Mouse (Mus musculus) liver, embryonic 12.5 days (tissue): ENCODE results near the gene Rfx3. TPM values are rescaled to one million over a fixed set of nuclear protein-coding genes. Genes with fewer than 3 reads are reported as not detected.

ENCODE experiments used
- ATAC-seq: fragments of 200-750 bp; cut with Nextera tagmentation; 2 replicates; pipeline ENCODE4 v1.8.0; 2017; ENCODE audit warnings: moderate number of reproducible peaks, mild to moderate bottlenecking, moderate library complexity
- H3K27ac ChIP-seq: fragments of 300-500 bp; sonication (generic); 2 replicates; pipeline ENCODE4 v1.5.1; 2016; ENCODE audit warnings: mild to moderate bottlenecking
- H3K27me3 ChIP-seq: fragments of 300-500 bp; sonication (generic); replicated peaks from 2 replicates; pipeline ENCODE4 v1.6.1; 2016; ENCODE audit warnings: mild to moderate bottlenecking, moderate library complexity
- H3K36me3 ChIP-seq: fragments of 300-500 bp; sonication (generic); 2 replicates; pipeline ENCODE4 v1.6.1; 2016; ENCODE audit warnings: mild to moderate bottlenecking, moderate library complexity
- H3K4me1 ChIP-seq: fragments of 300-500 bp; sonication (generic); 2 replicates; pipeline ENCODE4 v1.6.1; 2016
- H3K4me2 ChIP-seq: fragments of 300-500 bp; sonication (generic); 2 replicates; pipeline ENCODE4 v1.6.1; 2016; ENCODE audit warnings: mild to moderate bottlenecking, moderate library complexity
- H3K4me3 ChIP-seq: fragments of 300-500 bp; sonication (generic); 2 replicates; pipeline ENCODE4 v1.5.1; 2016; ENCODE audit warnings: mild to moderate bottlenecking, moderate library complexity
- H3K9ac ChIP-seq: fragments of 300-500 bp; sonication (generic); 2 replicates; pipeline ENCODE4 v1.6.1; 2016; ENCODE audit warnings: mild to moderate bottlenecking, moderate library complexity
- H3K9me3 ChIP-seq: fragments of 300-500 bp; sonication (generic); replicated peaks from 2 replicates; pipeline ENCODE4 v1.6.1; 2016; ENCODE audit warnings: mild to moderate bottlenecking, moderate library complexity
- WGBS: fragments of 180-500 bp; shearing (Covaris S2); methylation state at CpG from one replicate; pipeline ENCODE4 v1.1.7; 2016; ENCODE audit not compliant: insufficient replicate concordance; 5-methylcytosine and 5-hydroxymethylcytosine counted together
- polyA plus RNA-seq: library from polyadenylated mRNA; unstranded; fragments of >200 nt; fragmentation: Nextera tagmentation; extraction: Ambion mirVana; gene quantifications from 2 replicates; pipeline ENCODE4 v1.2.1, GENCODE M21; 2016

Rfx3 gene
- polyA plus RNA-seq, 1 experiment from 2014 or later: 2.8 TPM

GRCm38 (mm10) chr19:27904655-27905054 is 106.3 kb downstream of the Rfx3 start:
- no peak overlapping the region for H3K4me3 ChIP-seq
- peaks cover 48% of the 10 kb centered on the region for H3K4me1 ChIP-seq
- H3K27ac ChIP-seq: 0 out of 2 replicates have a peak overlapping the region, but pooled peaks have one; percentile 23
- H3K27me3 ChIP-seq: no peaks in the 10 kb centered on the region
- no peaks in the 10 kb centered on the region for H3K36me3 ChIP-seq
- no peak for ATAC-seq
- 34% methylated on average over 2 of the region's 2 CpGs for WGBS
- H3K4me2 ChIP-seq: peak overlapping the region; percentile 24; the same call in 1 of the 2 replicates
- no peak overlapping the region for H3K9ac ChIP-seq
- no peaks in the 10 kb centered on the region for H3K9me3 ChIP-seq

GRCm38 (mm10) chr19:27904209-27904608 is 106.8 kb downstream of the Rfx3 start:
- H3K27me3 ChIP-seq: no peaks in the 10 kb centered on the region
- no peaks in the 10 kb centered on the region for H3K9me3 ChIP-seq
- 39% methylated on average over 4 of the region's 4 CpGs for WGBS
- no peak overlapping the region for H3K4me3 ChIP-seq
- no peak for ATAC-seq
- H3K36me3 ChIP-seq: no peaks in the 10 kb centered on the region
- peaks cover 50% of the 10 kb centered on the region for H3K4me1 ChIP-seq
- H3K27ac ChIP-seq: peak overlapping the region; percentile 23; the same call in 1 of the 2 replicates
- no peak overlapping the region for H3K9ac ChIP-seq
- H3K4me2 ChIP-seq: 0 out of 2 replicates have a peak overlapping the region, but pooled peaks have one; percentile 24

GRCm38 (mm10) chr19:27902601-27903000 is 108.4 kb downstream of the Rfx3 start:
- Histone ChIP-seq H3K27me3 (no peaks in the 10 kb centered on the region), H3K9me3 (no peaks in the 10 kb centered on the region), H3K4me3 (no peak overlapping the region), H3K4me2 (no peak overlapping the region), H3K36me3 (no peaks in the 10 kb centered on the region), H3K4me1 (peaks cover 43% of the 10 kb centered on the region), H3K9ac (no peak overlapping the region), H3K27ac (no peak overlapping the region)
- no peak for ATAC-seq
- WGBS: 77% methylated on average over 9 of the region's 9 CpGs

- Histone ChIP-seq H3K4me3 (no peak overlapping the region), H3K4me1 (peaks cover 36% of the 10 kb centered on the region), H3K9me3 (no peaks in the 10 kb centered on the region), H3K27ac (no peak overlapping the region), H3K27me3 (no peaks in the 10 kb centered on the region), H3K4me2 (no peak overlapping the region), H3K36me3 (no peaks in the 10 kb centered on the region), H3K9ac (no peak overlapping the region)
- 82% methylated on average over 6 of the region's 6 CpGs for WGBS
- ATAC-seq: no peak
These were observed 109.3 kb downstream of the Rfx3 start for GRCm38 (mm10) chr19:27901693-27902092.

GRCm38 (mm10) chr19:27884520-27884919 is 126.4 kb downstream of the Rfx3 start:
- peak; percentile 68; the same call in 1 of the 2 replicates for ATAC-seq
- 66% methylated on average over 3 of the region's 3 CpGs for WGBS

GRCm38 (mm10) chr19:27877429-27877828 is 133.5 kb downstream of the Rfx3 start:
- no peak for ATAC-seq

More at GRCm38 (mm10) chr19:27884520-27884919, 126.4 kb downstream of the Rfx3 start:
- H3K4me2 ChIP-seq: 0 out of 2 replicates have a peak overlapping the region, but pooled peaks have one; percentile 6
- H3K27ac ChIP-seq: no peak overlapping the region
- no peaks in the 10 kb centered on the region for H3K27me3 ChIP-seq
- no peaks in the 10 kb centered on the region for H3K36me3 ChIP-seq
- H3K4me1 ChIP-seq: peaks cover 14% of the 10 kb centered on the region
- no peak overlapping the region for H3K4me3 ChIP-seq
- H3K9ac ChIP-seq: no peak overlapping the region
- H3K9me3 ChIP-seq: no peaks in the 10 kb centered on the region

GRCm38 (mm10) chr19:27870794-27871193 is 140.2 kb downstream of the Rfx3 start:
- Histone ChIP-seq H3K9ac (no peak overlapping the region), H3K4me2 (peak overlapping the region; percentile 24; the same call in 1 of the 2 replicates), H3K36me3 (no peaks in the 10 kb centered on the region), H3K27me3 (no peaks in the 10 kb centered on the region), H3K4me1 (peaks cover 20% of the 10 kb centered on the region), H3K4me3 (no peak overlapping the region), H3K9me3 (no peaks in the 10 kb centered on the region), H3K27ac (no peak overlapping the region)
- 34% methylated on average over 3 of the region's 3 CpGs for WGBS
- peak; percentile 89 for ATAC-seq

More at GRCm38 (mm10) chr19:27877429-27877828, 133.5 kb downstream of the Rfx3 start:
- peaks cover 7% of the 10 kb centered on the region for H3K4me1 ChIP-seq
- no peak overlapping the region for H3K9ac ChIP-seq
- 70% methylated on average over 2 of the region's 2 CpGs for WGBS
- H3K27me3 ChIP-seq: no peaks in the 10 kb centered on the region
- no peak overlapping the region for H3K27ac ChIP-seq
- no peaks in the 10 kb centered on the region for H3K36me3 ChIP-seq
- H3K9me3 ChIP-seq: no peaks in the 10 kb centered on the region
- H3K4me2 ChIP-seq: no peak overlapping the region
- H3K4me3 ChIP-seq: no peak overlapping the region

- H3K9me3 ChIP-seq: no peaks in the 10 kb centered on the region
- no peaks in the 10 kb centered on the region for H3K4me1 ChIP-seq
- ATAC-seq: no peak
- no peak overlapping the region for H3K4me3 ChIP-seq
- no peaks in the 10 kb centered on the region for H3K27me3 ChIP-seq
- H3K4me2 ChIP-seq: no peak overlapping the region
- no peak overlapping the region for H3K9ac ChIP-seq
- no peaks in the 10 kb centered on the region for H3K36me3 ChIP-seq
- no peak overlapping the region for H3K27ac ChIP-seq
These were observed 151.3 kb downstream of the Rfx3 start for GRCm38 (mm10) chr19:27859641-27860040.

GRCm38 (mm10) chr19:27848946-27849345 is 162.0 kb downstream of the Rfx3 start:
- Histone ChIP-seq H3K36me3 (0 out of 2 replicates have a peak, but pooled peaks cover 2% of the 10 kb centered on the region), H3K4me2 (no peak overlapping the region), H3K27me3 (no peaks in the 10 kb centered on the region), H3K4me3 (no peak overlapping the region), H3K9me3 (no peaks in the 10 kb centered on the region), H3K9ac (no peak overlapping the region), H3K27ac (no peak overlapping the region), H3K4me1 (no peaks in the 10 kb centered on the region)
- no peak for ATAC-seq
- 63% methylated on average over 1 of the region's 1 CpGs for WGBS

- Histone ChIP-seq H3K36me3 (0 out of 2 replicates have a peak, but pooled peaks cover 2% of the 10 kb centered on the region), H3K4me3 (no peak overlapping the region), H3K4me1 (no peaks in the 10 kb centered on the region), H3K27ac (no peak overlapping the region), H3K9me3 (no peaks in the 10 kb centered on the region), H3K4me2 (no peak overlapping the region), H3K9ac (no peak overlapping the region), H3K27me3 (no peaks in the 10 kb centered on the region)
- 77% methylated on average over 4 of the region's 4 CpGs for WGBS
- ATAC-seq: no peak
These were observed 163.9 kb downstream of the Rfx3 start for GRCm38 (mm10) chr19:27847055-27847454.

GRCm38 (mm10) chr19:27838635-27839034 is 172.3 kb downstream of the Rfx3 start:
- no peaks in the 10 kb centered on the region for H3K36me3 ChIP-seq
- H3K9me3 ChIP-seq: no peaks in the 10 kb centered on the region
- no peak overlapping the region for H3K4me3 ChIP-seq
- H3K27ac ChIP-seq: no peak overlapping the region
- 57% methylated on average over 3 of the region's 3 CpGs for WGBS
- H3K27me3 ChIP-seq: no peaks in the 10 kb centered on the region
- no peaks in the 10 kb centered on the region for H3K4me1 ChIP-seq
- H3K9ac ChIP-seq: no peak overlapping the region
- no peak for ATAC-seq
- no peak overlapping the region for H3K4me2 ChIP-seq

GRCm38 (mm10) chr19:27838041-27838440 is 172.9 kb downstream of the Rfx3 start:
- Histone ChIP-seq H3K27ac (no peak overlapping the region), H3K4me3 (no peak overlapping the region), H3K4me1 (no peaks in the 10 kb centered on the region), H3K9me3 (no peaks in the 10 kb centered on the region), H3K36me3 (no peaks in the 10 kb centered on the region), H3K9ac (no peak overlapping the region), H3K4me2 (no peak overlapping the region), H3K27me3 (no peaks in the 10 kb centered on the region)
- ATAC-seq: no peak
- WGBS: 77% methylated on average over 4 of the region's 4 CpGs

GRCm38 (mm10) chr19:27832448-27832847 is 178.5 kb downstream of the Rfx3 start:
- WGBS: 17% methylated on average over 1 of the region's 1 CpGs
- Histone ChIP-seq H3K27ac (no peak overlapping the region), H3K4me2 (no peak overlapping the region), H3K4me3 (no peak overlapping the region), H3K4me1 (peaks cover 3% of the 10 kb centered on the region), H3K36me3 (no peaks in the 10 kb centered on the region), H3K27me3 (no peaks in the 10 kb centered on the region), H3K9ac (no peak overlapping the region), H3K9me3 (no peaks in the 10 kb centered on the region)
- ATAC-seq: peak; percentile 46; the same call in 1 of the 2 replicates
